Mouse (Mus musculus) olfactory bulb, adult 2 months (tissue): Measurements from ENCODE around the gene Man1c1.

ENCODE experiments used
- CTCF ChIP-seq: fragments of 200-500 bp; IDR thresholded peaks from 2 replicates; pipeline ENCODE4 v1.5.1; 2012; ENCODE audit warnings: low read depth, mild to moderate bottlenecking, low read length, moderate library complexity; ENCODE audit not compliant: insufficient read depth
- POLR2A ChIP-seq: fragments of 200-500 bp; IDR thresholded peaks from 2 replicates; pipeline ENCODE4 v1.6.1; 2012; ENCODE audit warnings: mild to moderate bottlenecking, low read depth, low read length, moderate library complexity; ENCODE audit not compliant: insufficient read depth

DNA sequence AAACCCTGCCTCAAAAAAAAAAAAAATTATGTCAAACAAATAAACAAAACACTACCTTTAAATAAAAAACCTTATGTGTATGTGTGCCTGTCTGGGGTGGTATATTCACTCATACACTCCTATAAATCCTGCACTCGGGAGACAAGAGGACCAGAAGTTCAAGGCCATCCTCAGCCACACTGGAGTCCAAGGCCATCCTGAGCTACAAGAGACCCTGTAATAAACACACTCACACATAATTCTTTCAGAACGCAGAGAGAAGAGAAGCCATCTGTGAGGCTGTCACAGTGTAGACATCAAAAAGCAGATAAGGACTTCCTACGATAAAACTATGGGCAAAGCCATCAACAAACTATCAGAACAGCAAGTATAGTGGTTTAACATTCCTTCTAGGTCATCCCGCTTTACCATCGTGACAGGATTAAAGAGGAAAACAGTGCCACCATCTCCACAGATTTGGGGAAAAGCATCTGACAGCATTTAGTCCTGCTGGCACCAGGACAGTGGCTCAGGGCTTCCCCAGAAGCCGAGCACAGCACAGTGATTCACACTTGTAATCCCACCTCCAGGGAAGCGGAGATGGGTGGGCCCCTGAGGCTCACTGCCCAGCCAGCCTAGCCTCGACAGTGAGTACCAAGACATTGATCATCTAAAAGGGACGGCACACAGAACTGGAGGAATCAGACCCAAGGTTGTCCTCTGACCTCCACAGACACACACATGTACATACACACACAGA is 10.7 kb downstream of the Man1c1 start:
- no peak for TF ChIP-seq CTCF
- TF ChIP-seq POLR2A: no peak
